Mouse (Mus musculus) ES-Bruce4 (cell line): ENCODE results near the gene Metap2. TPM values are rescaled to one million over a fixed set of nuclear protein-coding genes. Genes with fewer than 3 reads are reported as not detected.

Experiments
- H3K27ac ChIP-seq: 2 replicates; pipeline ENCODE4 v1.5.1; 2012; ENCODE audit warnings: low read length, inconsistent platforms; ENCODE audit not compliant: insufficient read depth
- H3K27me3 ChIP-seq: 2 replicates; pipeline ENCODE4 v1.6.1; 2012; ENCODE audit warnings: mild to moderate bottlenecking, low read length, inconsistent platforms; ENCODE audit not compliant: control insufficient read depth, poor library complexity, insufficient read depth, severe bottlenecking
- H3K36me3 ChIP-seq: 2 replicates; pipeline ENCODE4 v1.6.1; 2012; ENCODE audit warnings: inconsistent platforms, mild to moderate bottlenecking, low read length, moderate library complexity; ENCODE audit not compliant: control insufficient read depth, poor library complexity, insufficient read depth, severe bottlenecking
- H3K4me1 ChIP-seq: one replicate; pipeline ENCODE4 v1.8.1; 2011; ENCODE audit warnings: low read length; ENCODE audit not compliant: control insufficient read depth, insufficient read depth
- H3K4me3 ChIP-seq: 2 replicates; pipeline ENCODE4 v1.5.1; 2011; ENCODE audit warnings: low read depth, mild to moderate bottlenecking, low read length
- H3K9ac ChIP-seq: 2 replicates; pipeline ENCODE4 v1.6.1; 2012; ENCODE audit warnings: low read depth, mild to moderate bottlenecking, inconsistent platforms; ENCODE audit not compliant: poor library complexity, severe bottlenecking
- H3K9me3 ChIP-seq: replicated peaks from 2 replicates; pipeline ENCODE4 v1.6.1; 2012; ENCODE audit warnings: mild to moderate bottlenecking, low read length, inconsistent platforms; ENCODE audit not compliant: control insufficient read depth, poor library complexity, insufficient read depth, severe bottlenecking
- CTCF ChIP-seq: IDR thresholded peaks from one replicate; pipeline ENCODE4 v1.8.1; 2011; ENCODE audit warnings: low read depth, low read length
- EP300 ChIP-seq: IDR thresholded peaks from 2 replicates; pipeline ENCODE4 v1.6.1; 2011; ENCODE audit warnings: low read depth, low read length; ENCODE audit not compliant: insufficient read depth
- POLR2A ChIP-seq: IDR thresholded peaks from one replicate; pipeline ENCODE4 v1.8.1; 2011; ENCODE audit warnings: low read length; ENCODE audit not compliant: insufficient read depth
- polyA plus RNA-seq: library from polyadenylated mRNA; stranded (reverse); fragments of >200 nt; gene quantifications from 2 replicates; pipeline ENCODE4 v1.2.4, GENCODE M21; 2011; ENCODE audit warnings: low read depth; ENCODE audit not compliant: missing spikeins, insufficient read depth, insufficient read length

The Metap2 gene
- polyA plus RNA-seq, 1 experiment: 328 TPM

DNA sequence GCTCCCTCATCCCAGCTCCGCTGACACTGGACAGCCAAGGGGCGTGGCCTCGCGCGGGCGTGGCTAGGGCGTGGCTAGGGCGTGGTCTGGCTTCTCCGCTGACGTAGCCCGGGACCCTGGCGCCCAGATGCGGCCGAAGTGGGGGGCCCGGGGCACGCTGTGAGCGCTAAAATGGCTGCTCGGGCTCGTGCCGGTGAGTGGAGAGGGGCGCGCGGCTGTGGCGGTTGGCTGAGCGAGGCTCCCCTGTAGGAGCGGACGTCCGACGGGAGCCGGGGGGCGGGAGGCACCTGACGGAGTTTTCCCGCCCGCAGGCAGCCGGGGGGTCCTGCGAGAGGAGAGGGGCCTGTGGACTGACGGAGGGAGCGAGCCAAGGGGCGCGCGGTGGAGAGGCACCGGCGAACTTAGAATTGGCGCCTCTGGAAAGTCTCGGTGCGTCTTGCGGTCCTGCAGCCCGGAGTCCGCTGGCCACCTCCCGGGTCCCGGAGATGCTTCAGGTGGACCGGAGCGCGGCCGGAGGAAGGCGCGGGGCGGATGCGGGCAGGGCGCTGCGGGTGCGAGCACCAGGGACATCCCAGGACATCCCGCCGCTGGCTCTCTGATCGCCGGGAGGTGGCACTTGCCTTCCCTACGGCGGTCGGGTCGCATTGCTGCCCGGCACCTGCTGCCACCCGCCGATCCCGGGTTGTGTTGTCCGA is 63.0 kb downstream of the Metap2 start:
- Histone ChIP-seq H3K36me3 (no peaks in the 10 kb centered on the region), H3K27ac (no peak overlapping the region), H3K4me1 (no peaks in the 10 kb centered on the region), H3K27me3 (peaks cover 10% of the 10 kb centered on the region), H3K9ac (peak overlapping the region; percentile 80), H3K9me3 (no peaks in the 10 kb centered on the region), H3K4me3 (peak overlapping the region; percentile 84)
- no peak for TF ChIP-seq EP300
- peak; percentile 10 for TF ChIP-seq POLR2A

DNA sequence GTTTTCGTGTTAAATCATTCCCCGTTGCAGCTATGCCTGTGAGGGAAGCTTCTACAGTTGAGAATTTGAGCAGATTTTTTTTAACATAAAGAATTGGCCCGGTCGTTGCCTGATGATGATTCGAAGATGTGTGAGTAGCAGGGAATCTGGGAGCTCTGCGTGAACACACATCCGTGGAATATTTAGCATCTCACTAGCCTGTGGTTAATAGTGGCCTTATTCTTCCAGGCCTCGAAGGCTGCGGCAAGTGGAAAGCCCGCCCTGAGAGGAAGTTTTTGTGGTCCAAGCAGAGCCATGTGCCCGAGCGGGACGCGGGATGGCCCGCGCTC is 63.6 kb downstream of the Metap2 start:
- no peaks in the 10 kb centered on the region for H3K9me3 ChIP-seq
- H3K4me1 ChIP-seq: no peaks in the 10 kb centered on the region
- no peak overlapping the region for H3K27ac ChIP-seq
- 0 out of 2 replicates have a peak overlapping the region, but pooled peaks have one; percentile 80 for H3K9ac ChIP-seq
- H3K36me3 ChIP-seq: no peaks in the 10 kb centered on the region
- peaks cover 10% of the 10 kb centered on the region for H3K27me3 ChIP-seq
- TF ChIP-seq EP300 (no peak), CTCF (no peak), POLR2A (no peak)
- H3K4me3 ChIP-seq: peak overlapping the region; percentile 60

DNA sequence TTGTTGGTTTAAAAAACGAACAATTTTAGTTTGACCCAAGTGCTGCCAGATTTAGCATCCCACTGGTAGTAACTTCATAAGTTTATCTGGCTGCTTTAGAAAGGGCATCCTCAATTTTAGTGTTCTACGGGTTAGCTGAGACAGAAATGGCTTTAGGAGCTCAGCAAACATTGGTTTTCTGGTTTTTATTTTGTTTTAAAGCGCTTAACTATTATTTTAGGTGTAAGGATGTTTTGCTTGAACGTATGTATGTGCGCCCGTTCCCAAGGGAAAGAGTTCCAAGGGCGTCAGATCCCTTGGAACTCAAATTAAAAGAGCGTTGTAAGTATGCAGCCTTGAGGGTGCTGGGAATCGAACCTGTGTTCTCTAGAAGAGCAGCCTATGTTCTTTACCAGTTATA is 64.1 kb downstream of the Metap2 start:
- TF ChIP-seq EP300 (no peak), POLR2A (no peak), CTCF (no peak)
- H3K4me3 ChIP-seq: no peak overlapping the region

GRCm38 (mm10) chr10:93831730-93832574 is 64.9 kb downstream of the Metap2 start:
- Histone ChIP-seq H3K9ac (peak overlapping the region; percentile 56; the same call in 1 of the 2 replicates), H3K36me3 (no peaks in the 10 kb centered on the region), H3K4me1 (no peaks in the 10 kb centered on the region), H3K4me3 (peak overlapping the region; percentile 53), H3K9me3 (no peaks in the 10 kb centered on the region), H3K27ac (peak overlapping the region; percentile 61; the same call in 1 of the 2 replicates), H3K27me3 (peaks cover 10% of the 10 kb centered on the region)
- TF ChIP-seq CTCF: no peak
- no peak for TF ChIP-seq POLR2A

More for the DNA sequence above, 64.1 kb downstream of the Metap2 start:
- Histone ChIP-seq H3K27me3 (peaks cover 10% of the 10 kb centered on the region), H3K9ac (no peak overlapping the region), H3K4me1 (no peaks in the 10 kb centered on the region), H3K27ac (no peak overlapping the region), H3K36me3 (no peaks in the 10 kb centered on the region), H3K9me3 (no peaks in the 10 kb centered on the region)

GRCm38 (mm10) chr10:93830931-93831729 is 65.8 kb downstream of the Metap2 start, which contains the start of gene Usp44:
Usp44 (plus strand) TSS chr10:93831555.
- peak within 1 kb of the TSS; percentile 56; the same call in 1 of the 2 replicates for H3K9ac ChIP-seq
- H3K27me3 ChIP-seq: peaks cover 10% of the 10 kb centered on the region
- peak within 1 kb of the TSS; percentile 53 for H3K4me3 ChIP-seq
- H3K36me3 ChIP-seq: no peaks in the 10 kb centered on the region
- H3K27ac ChIP-seq: peak within 1 kb of the TSS; percentile 61; the same call in 1 of the 2 replicates
- TF ChIP-seq POLR2A: no peak
- no peak for TF ChIP-seq EP300
- TF ChIP-seq CTCF: no peak
- H3K9me3 ChIP-seq: no peaks in the 10 kb centered on the region
- H3K4me1 ChIP-seq: no peaks in the 10 kb centered on the region
